Mouse (Mus musculus): ENCODE measurements around the gene Slain1.

DNA sequence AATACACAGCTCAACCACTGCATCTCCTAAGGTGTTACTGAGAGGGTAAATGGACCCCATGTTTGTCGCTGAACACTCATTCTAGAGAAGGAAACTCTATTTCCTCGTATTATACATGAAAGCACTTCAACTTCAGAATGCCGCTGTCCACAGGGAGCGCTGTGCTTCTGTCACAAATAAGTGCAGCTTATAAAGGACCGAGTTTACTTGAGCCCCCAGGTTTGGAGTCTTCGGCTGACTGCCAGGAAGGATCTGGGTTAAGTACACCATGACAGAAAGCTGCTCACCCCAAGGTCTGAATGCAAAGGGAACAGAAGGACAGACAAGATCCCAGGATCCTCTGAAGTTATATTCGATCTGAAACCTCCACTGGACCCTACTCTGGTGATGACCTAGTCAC is 91.2 kb downstream of the Slain1 start:
- TF ChIP-seq CTCF (IDR thresholded peaks at IDR 0.05; ENCODE audit: borderline replicate concordance, control insufficient read depth, extremely low read depth, insufficient read depth, low read length, poor library complexity) = no peak
- no peak for TF ChIP-seq POLR2A (IDR thresholded peaks at IDR 0.05; ENCODE audit: control insufficient read depth, extremely low read depth, insufficient read depth, low read length, poor library complexity)

Data from thymus, adult 2 months (tissue).